Mouse (Mus musculus) intestine, postnatal 0 days (tissue): ENCODE data around the gene Slc41a2. TPM values are rescaled to one million over a fixed set of nuclear protein-coding genes. Genes with fewer than 3 reads are reported as not detected.

ENCODE experiments used
- ATAC-seq: fragments of 200-750 bp; cut with Nextera tagmentation; 2 replicates; pipeline ENCODE4 v1.8.0; 2017; ENCODE audit warnings: mild to moderate bottlenecking, moderate TSS enrichment, moderate library complexity
- H3K27ac ChIP-seq: fragments of 300-500 bp; sonication (generic); 2 replicates; pipeline ENCODE4 v1.5.1; 2014; ENCODE audit warnings: mild to moderate bottlenecking, low read depth, low read length, moderate library complexity
- H3K27me3 ChIP-seq: fragments of 300-500 bp; sonication (generic); replicated peaks from 2 replicates; pipeline ENCODE4 v1.6.1; 2014; ENCODE audit warnings: low read length, mixed read lengths; ENCODE audit not compliant: control insufficient read depth, insufficient read depth
- H3K36me3 ChIP-seq: fragments of 300-500 bp; sonication (generic); 2 replicates; pipeline ENCODE4 v1.6.1; 2014; ENCODE audit warnings: mild to moderate bottlenecking, moderate library complexity; ENCODE audit not compliant: control insufficient read depth, insufficient read depth
- H3K4me1 ChIP-seq: fragments of 300-500 bp; sonication (generic); replicated peaks from 2 replicates; pipeline ENCODE4 v1.6.1; 2014; ENCODE audit warnings: antibody characterized with exemption, low read length, mixed read lengths; ENCODE audit not compliant: control insufficient read depth, insufficient read depth
- H3K4me2 ChIP-seq: fragments of 300-500 bp; sonication (generic); replicated peaks from 2 replicates; pipeline ENCODE4 v1.6.1; 2014; ENCODE audit warnings: low read depth, mild to moderate bottlenecking, moderate library complexity
- H3K4me3 ChIP-seq: fragments of 300-500 bp; sonication (generic); 2 replicates; pipeline ENCODE4 v1.5.1; 2014; ENCODE audit warnings: low read depth, low read length
- H3K9ac ChIP-seq: fragments of 300-500 bp; sonication (generic); 2 replicates; pipeline ENCODE4 v1.6.1; 2014; ENCODE audit warnings: mild to moderate bottlenecking, low read depth, low read length
- H3K9me3 ChIP-seq: fragments of 300-500 bp; sonication (generic); 2 replicates; pipeline ENCODE4 v1.6.1; 2016; ENCODE audit warnings: mixed run types; ENCODE audit not compliant: control insufficient read depth
- CTCF ChIP-seq: sonication (generic); IDR thresholded peaks from 2 replicates; pipeline ENCODE4 v1.5.1; 2016; ENCODE audit warnings: low read depth, mild to moderate bottlenecking, control low read depth, antibody characterized with exemption, moderate library complexity
- WGBS: fragments of 180-500 bp; shearing (Covaris S2); extraction: QIAGEN DNeasy Blood & Tissue Kit; methylation state at CpG from one replicate; pipeline ENCODE4 v1.1.7; 2014; 5-methylcytosine and 5-hydroxymethylcytosine counted together
- polyA plus RNA-seq: library from polyadenylated mRNA; unstranded; fragments of >200 nt; fragmentation: Nextera tagmentation; extraction: Ambion mirVana; gene quantifications from 2 replicates; pipeline ENCODE4 v1.2.1, GENCODE M21; 2015

Gene Slc41a2
- polyA plus RNA-seq, 1 experiment from 2014 or later, result 1.9 TPM

GRCm38 (mm10) chr10:83310356-83310755 lies 27.3 kb downstream of the Slc41a2 start:
- ATAC-seq, result no peak
- H3K4me3 ChIP-seq, result no peak overlapping the region
- H3K36me3 ChIP-seq, result no peaks in the 10 kb centered on the region
- no peak overlapping the region for H3K9ac ChIP-seq
- WGBS, result 50% methylated on average over 7 of the region's 7 CpGs
- no peaks in the 10 kb centered on the region for H3K27me3 ChIP-seq
- H3K9me3 ChIP-seq, result no peaks in the 10 kb centered on the region
- no peak overlapping the region for H3K27ac ChIP-seq
- H3K4me2 ChIP-seq, result no peak overlapping the region
- TF ChIP-seq CTCF, result no peak
- no peaks in the 10 kb centered on the region for H3K4me1 ChIP-seq

GRCm38 (mm10) chr10:83301687-83302086 lies 36.0 kb downstream of the Slc41a2 start:
- no peak overlapping the region for H3K4me2 ChIP-seq
- H3K27me3 ChIP-seq, result no peaks in the 10 kb centered on the region
- no peak overlapping the region for H3K9ac ChIP-seq
- no peaks in the 10 kb centered on the region for H3K9me3 ChIP-seq
- TF ChIP-seq CTCF, result no peak
- no peak overlapping the region for H3K27ac ChIP-seq
- no peak overlapping the region for H3K4me3 ChIP-seq
- no peaks in the 10 kb centered on the region for H3K4me1 ChIP-seq
- no peak for ATAC-seq
- 69% methylated on average over 4 of the region's 4 CpGs for WGBS
- H3K36me3 ChIP-seq, result no peaks in the 10 kb centered on the region

GRCm38 (mm10) chr10:83301054-83301453 lies 36.6 kb downstream of the Slc41a2 start:
- TF ChIP-seq CTCF, result no peak
- Histone ChIP-seq H3K27ac (no peak overlapping the region), H3K4me2 (no peak overlapping the region), H3K4me1 (no peaks in the 10 kb centered on the region), H3K36me3 (no peaks in the 10 kb centered on the region), H3K9me3 (no peaks in the 10 kb centered on the region), H3K27me3 (no peaks in the 10 kb centered on the region), H3K4me3 (no peak overlapping the region), H3K9ac (no peak overlapping the region)
- 54% methylated on average over 3 of the region's 3 CpGs for WGBS
- ATAC-seq, result no peak

GRCm38 (mm10) chr10:83297017-83297416 lies 40.7 kb downstream of the Slc41a2 start:
- Histone ChIP-seq H3K36me3 (no peaks in the 10 kb centered on the region), H3K27ac (no peak overlapping the region), H3K4me1 (no peaks in the 10 kb centered on the region), H3K4me3 (no peak overlapping the region), H3K9ac (no peak overlapping the region), H3K27me3 (no peaks in the 10 kb centered on the region), H3K4me2 (no peak overlapping the region), H3K9me3 (no peaks in the 10 kb centered on the region)
- no peak for TF ChIP-seq CTCF
- WGBS, result 52% methylated on average over 4 of the region's 4 CpGs
- ATAC-seq, result no peak

GRCm38 (mm10) chr10:83294746-83295145 lies 42.9 kb downstream of the Slc41a2 start:
- ATAC-seq, result no peak
- Histone ChIP-seq H3K27ac (no peak overlapping the region), H3K4me2 (no peak overlapping the region), H3K27me3 (no peaks in the 10 kb centered on the region), H3K9ac (no peak overlapping the region), H3K4me1 (no peaks in the 10 kb centered on the region), H3K4me3 (no peak overlapping the region), H3K9me3 (no peaks in the 10 kb centered on the region), H3K36me3 (no peaks in the 10 kb centered on the region)
- 53% methylated on average over 9 of the region's 9 CpGs for WGBS
- TF ChIP-seq CTCF, result peak; percentile 62

- H3K4me3 ChIP-seq, result no peak overlapping the region
- no peak for TF ChIP-seq CTCF
- H3K27ac ChIP-seq, result no peak overlapping the region
- no peak overlapping the region for H3K9ac ChIP-seq
- no peaks in the 10 kb centered on the region for H3K9me3 ChIP-seq
- ATAC-seq, result no peak
- H3K36me3 ChIP-seq, result no peaks in the 10 kb centered on the region
- H3K4me1 ChIP-seq, result no peaks in the 10 kb centered on the region
- H3K27me3 ChIP-seq, result no peaks in the 10 kb centered on the region
- H3K4me2 ChIP-seq, result no peak overlapping the region
- 86% methylated on average over 9 of the region's 9 CpGs for WGBS
Observed at GRCm38 (mm10) chr10:83293352-83293751, 44.3 kb downstream of the Slc41a2 start.

- no peak for TF ChIP-seq CTCF
- no peak overlapping the region for H3K4me2 ChIP-seq
- no peaks in the 10 kb centered on the region for H3K27me3 ChIP-seq
- WGBS, result 80% methylated on average over 11 of the region's 11 CpGs
- H3K9ac ChIP-seq, result no peak overlapping the region
- no peaks in the 10 kb centered on the region for H3K9me3 ChIP-seq
- no peak for ATAC-seq
- no peaks in the 10 kb centered on the region for H3K36me3 ChIP-seq
- no peak overlapping the region for H3K27ac ChIP-seq
- no peaks in the 10 kb centered on the region for H3K4me1 ChIP-seq
- H3K4me3 ChIP-seq, result no peak overlapping the region
Observed at GRCm38 (mm10) chr10:83291731-83292130, 46.0 kb downstream of the Slc41a2 start.
